Mouse (Mus musculus): ENCODE measurements around the gene Auts2.

The Auts2 gene

DNA sequence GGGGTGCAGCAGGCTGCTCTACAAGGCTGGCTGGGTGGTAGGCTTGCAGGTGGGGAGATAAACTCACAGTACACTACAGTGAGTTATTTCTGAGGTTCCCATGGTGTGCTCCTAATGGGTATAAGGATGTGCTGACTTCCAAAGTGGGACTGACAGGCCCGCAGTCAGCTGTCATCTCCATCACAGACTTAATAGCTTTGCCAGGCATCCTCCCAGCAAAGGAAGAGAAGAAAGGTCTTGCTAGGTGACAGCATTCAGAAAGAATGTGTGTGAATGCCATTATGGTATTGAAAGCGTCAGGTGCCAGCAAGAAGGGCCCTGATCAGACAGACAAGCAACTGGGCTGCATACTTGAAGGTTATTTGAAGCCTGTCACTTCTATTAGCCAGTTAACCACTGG lies 900.4 kb downstream of the Auts2 start:
- DNase-seq, result no peak

DNA sequence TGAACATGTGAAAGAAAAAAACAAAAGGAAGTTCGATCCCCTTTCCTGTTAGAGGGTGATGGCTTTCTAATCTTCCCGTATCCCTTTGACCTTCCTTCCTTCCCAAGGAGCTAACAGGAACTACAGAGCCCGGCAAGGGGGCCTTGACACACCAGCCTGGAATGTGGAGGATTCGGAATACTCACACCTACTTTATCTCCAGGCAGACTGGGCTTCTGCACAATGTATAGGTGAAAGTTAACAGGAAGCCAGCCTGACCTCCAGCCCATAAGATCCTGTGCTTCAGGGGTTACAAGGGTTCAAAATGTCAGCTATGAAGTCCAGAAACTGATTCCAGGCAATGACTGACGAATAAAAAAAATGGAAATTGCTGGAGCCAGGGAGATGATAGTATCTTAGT lies 906.7 kb downstream of the Auts2 start:
- no peak for DNase-seq

DNA sequence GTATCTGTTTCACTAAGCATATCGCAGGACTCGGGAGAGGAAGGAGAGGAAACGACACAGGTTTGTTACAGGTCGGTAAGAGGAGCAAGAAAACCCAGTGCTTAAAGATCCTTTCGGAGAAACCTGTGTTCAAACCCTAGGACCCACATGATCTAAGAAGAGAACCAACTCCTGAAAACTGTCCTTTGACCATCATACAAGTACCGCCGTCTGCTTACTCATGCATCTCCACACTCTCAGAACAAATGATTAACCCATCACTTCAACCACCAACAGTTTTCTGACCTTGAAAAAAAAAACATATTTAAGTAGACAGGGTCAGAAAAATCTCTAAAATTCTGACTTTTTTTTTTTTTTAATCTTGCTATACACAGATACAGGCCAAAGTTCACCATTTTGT lies 908.4 kb downstream of the Auts2 start:
- no peak for DNase-seq

GRCm38 (mm10) chr5:131631998-131632379 lies 911.2 kb downstream of the Auts2 start:
- DNase-seq, result no peak

GRCm38 (mm10) chr5:131631038-131631997 lies 911.8 kb downstream of the Auts2 start:
- DNase-seq, result peak; percentile 81

DNA sequence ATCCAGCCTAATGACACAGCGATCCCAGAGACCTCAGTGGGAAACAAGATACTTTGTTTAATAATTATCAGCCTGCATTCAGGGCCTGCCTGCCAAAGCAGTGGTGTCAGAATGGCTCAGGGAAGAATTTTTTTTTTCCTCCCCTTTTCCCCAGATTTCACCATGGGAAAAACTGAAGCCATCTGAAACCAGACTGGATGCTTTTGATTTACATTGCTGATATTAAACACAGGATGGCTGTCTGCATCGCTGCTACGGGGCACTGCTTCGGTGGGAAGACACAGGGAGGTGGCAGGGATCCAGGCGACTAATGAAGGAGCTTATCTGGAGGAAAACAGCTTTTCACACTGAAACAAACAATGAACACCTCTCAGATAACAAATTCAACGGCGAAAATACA lies 912.6 kb downstream of the Auts2 start:
- peak; percentile 59 for DNase-seq

- DNase-seq, result peak; percentile 73
Observed at GRCm38 (mm10) chr5:131616113-131616876, 926.8 kb downstream of the Auts2 start.

DNA sequence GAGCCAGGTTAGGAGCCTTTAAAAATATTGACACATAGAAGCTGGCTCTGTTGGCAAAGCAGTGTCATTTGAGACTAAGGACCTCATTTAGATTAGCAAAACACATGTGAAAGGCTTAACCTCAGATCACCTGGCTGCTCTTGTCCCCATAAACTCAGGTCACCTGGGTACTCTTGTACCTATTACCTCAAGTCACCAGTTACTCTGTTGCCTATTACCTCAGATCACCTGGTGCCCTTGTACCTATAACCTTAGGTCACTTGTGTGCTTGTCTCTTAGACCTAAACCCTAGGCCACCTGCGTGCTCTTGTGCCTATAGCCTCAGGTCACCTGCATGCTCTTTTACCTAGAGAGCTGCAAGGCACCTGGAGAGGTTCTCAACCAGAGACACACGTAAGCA lies 928.9 kb downstream of the Auts2 start:
- no peak for DNase-seq

GRCm38 (mm10) chr5:131613301-131613700 lies 929.8 kb downstream of the Auts2 start:
- DNase-seq, result no peak

DNA sequence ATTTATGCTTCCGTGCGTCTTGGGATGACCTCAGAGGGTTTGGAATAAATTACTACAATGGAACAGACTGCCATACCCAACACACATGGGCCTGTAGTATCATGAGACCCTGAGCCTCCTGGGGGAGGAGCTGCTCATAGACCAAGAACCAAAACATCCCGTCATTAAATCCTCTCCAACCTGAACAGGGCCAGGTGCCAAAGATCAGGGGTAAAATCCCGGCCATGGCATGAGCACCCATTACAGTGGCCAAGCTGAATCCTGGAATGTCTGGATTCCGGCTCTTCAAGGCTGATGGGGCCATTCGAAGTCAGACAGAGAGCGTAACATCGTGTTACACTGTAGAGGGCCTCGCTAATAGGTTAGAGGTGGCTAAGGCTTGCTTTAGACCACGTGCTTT lies 932.4 kb downstream of the Auts2 start:
- DNase-seq, result no peak

- no peak for DNase-seq
Observed at GRCm38 (mm10) chr5:131606786-131607185, 936.4 kb downstream of the Auts2 start.

- DNase-seq, result peak; percentile 93
Observed at GRCm38 (mm10) chr5:131601934-131602692, 941.0 kb downstream of the Auts2 start.

DNA sequence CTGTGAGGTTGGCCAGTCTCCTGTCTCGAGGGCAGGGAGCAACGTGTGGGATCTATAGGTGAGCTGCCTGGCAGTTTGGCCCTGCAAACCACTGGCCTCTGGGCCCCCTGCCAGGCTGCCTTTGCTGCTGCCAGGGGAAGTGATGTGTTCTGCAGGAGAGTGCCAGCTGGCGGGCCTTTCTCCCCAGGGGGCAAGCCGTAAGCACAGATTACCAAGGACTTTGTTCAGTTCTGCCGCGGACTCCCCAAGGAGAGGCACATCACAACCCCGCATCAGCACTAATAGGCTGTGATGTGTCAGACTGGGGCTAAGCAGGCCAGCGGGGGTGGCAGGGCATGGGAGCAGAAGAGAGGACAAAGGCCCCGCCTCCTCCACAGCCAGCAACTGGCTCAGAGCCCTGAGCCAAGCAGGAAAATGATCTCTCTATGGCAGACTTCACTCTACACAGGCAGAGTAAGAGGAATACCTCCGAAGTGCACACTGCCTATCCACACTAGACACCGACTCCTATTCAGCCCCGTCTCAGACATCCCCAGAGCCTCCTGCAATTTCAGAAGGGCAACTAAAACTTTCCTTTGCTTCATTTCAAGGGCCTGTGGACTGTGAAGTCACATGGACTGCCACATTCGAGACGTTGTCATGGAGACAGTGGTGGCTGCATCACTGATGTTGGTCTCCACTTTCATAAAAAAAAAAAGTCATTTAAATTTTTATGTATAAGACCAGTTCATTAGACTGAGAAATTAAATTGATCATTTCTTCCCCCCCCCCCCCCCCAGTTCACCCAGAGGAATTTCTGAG lies 942.6 kb downstream of the Auts2 start:
- peak; percentile 96 for DNase-seq

DNA sequence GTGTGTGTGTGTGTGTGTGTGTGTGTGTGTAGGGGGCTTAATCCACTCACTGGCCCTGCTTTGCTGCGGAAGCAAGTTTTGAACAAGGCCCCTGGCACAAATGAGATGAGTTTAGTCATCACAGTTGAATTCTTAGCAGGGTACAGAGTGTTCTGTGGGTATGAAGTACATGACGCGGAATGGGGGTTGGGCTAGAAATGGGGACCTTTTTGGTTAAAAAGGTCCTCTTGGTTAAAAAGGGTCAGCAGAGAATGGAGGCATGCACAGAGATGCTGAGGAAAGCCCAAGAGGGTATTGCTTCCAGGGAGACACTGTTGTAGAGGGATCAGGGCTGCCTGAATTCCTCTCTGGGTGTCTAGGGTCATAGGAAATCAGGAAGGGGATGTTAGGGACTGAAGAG lies 945.6 kb downstream of the Auts2 start:
- DNase-seq, result no peak

DNA sequence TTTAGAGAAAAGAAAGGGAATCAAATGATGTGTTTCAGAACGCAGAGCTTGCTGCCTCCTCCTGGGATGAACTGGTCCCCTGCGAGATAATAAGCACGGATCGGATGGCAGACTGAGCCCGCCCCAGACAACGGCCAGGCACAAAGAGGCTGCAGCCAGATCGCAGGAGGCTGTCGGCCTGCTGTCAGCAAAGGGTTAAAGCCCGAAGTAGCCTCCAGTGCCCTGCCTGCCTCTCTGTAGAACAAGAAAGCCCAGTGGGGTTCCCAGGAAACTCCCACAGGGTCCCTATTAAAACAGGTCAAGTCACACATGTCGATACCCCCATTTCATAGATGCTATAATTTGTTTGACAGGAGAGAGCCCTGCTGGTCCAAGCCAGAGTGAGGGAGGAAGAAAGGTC lies 946.6 kb downstream of the Auts2 start:
- DNase-seq, result peak; percentile 59

GRCm38 (mm10) chr5:131595730-131596129 lies 947.4 kb downstream of the Auts2 start:
- no peak for DNase-seq

DNA sequence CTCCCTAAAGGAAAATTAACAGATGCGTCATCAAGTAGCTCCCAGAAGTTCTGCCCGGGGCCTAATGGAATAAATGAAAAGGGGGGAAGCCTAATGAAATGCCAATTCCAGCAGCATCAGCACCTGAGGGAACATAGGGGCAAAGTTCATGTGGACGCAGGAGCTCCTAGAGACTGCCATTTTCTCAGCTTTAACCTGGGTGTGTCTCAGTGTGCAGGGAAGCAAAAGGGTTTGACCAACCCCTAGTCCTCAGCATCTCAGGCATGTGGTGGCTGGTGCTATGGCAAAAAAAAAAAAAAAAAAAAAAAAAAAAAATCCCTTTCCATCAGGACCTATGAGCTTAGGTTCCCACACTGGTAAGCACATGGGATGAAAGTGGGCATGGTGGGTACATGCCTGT lies 948.5 kb downstream of the Auts2 start:
- no peak for DNase-seq

GRCm38 (mm10) chr5:131593261-131593660 lies 949.9 kb downstream of the Auts2 start:
- no peak for DNase-seq

- no peak for DNase-seq
Observed at GRCm38 (mm10) chr5:131589948-131590467, 953.1 kb downstream of the Auts2 start.

GRCm38 (mm10) chr5:131586332-131586700 lies 956.8 kb downstream of the Auts2 start:
- DNase-seq, result no peak

DNA sequence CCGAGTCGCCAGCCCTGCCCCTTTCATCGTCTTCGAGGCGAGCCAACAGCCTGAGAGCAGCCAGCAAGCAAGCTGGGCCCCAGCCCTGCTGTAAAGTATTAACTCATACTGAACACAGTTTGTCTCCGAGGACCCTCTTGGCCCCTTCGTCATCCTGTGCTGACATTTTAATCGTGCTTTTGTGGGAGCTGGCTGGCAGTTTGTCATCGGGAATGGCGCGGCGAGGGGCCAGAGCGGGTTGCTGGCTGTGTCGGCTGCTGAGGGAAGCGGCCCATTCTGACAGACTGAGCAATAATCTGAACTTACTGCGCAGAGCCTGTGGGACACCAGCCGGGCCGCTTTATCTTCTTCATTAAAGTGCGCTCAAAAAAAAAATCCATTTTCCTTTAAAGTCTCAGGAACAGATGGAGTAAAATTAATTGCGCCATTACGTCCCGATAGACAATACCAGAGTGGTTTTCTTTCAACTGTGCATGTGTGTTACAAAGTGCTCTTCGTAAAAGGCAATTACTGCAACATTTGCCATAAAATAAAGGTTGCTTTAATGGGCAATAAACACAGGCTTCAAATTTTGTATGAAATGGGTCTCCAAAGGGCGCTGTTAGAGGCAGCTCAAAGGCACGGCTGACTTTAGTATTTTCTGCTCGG lies 957.3 kb downstream of the Auts2 start:
- DNase-seq, result peak; percentile 43

Data from retina, postnatal 1 day (tissue).